Mouse (Mus musculus) G1E (cell line): ENCODE measurements around the gene 9230112D13Rik.

Experiments used
- CTCF ChIP-seq: IDR thresholded peaks from 2 replicates; pipeline ENCODE4 v1.5.1; 2012; ENCODE audit warnings: low read depth, low read length, inconsistent platforms, mixed read lengths
- GATA1 ChIP-seq: IDR thresholded peaks from 2 replicates; pipeline ENCODE4 v1.6.1; 2012; ENCODE audit warnings: borderline replicate concordance, low read length, inconsistent platforms, mixed read lengths
- POLR2AphosphoS5 ChIP-seq: IDR thresholded peaks from 2 replicates; pipeline ENCODE4 v1.6.1; 2012; ENCODE audit warnings: low read depth, low read length, inconsistent platforms; ENCODE audit not compliant: insufficient replicate concordance
- TAL1 ChIP-seq: conservative IDR thresholded peaks from 2 replicates; pipeline ENCODE4 v1.6.1; 2012; ENCODE audit warnings: low read depth, low read length, inconsistent platforms, mixed read lengths

- TF ChIP-seq POLR2AphosphoS5 (no peak), CTCF (no peak), TAL1 (no peak), GATA1 (no peak)
Observed at GRCm38 (mm10) chr14:34532536-34532935, 9.9 kb upstream of the 9230112D13Rik start.
